Mouse (Mus musculus) myocyte (in vitro differentiated cells): ENCODE data around the gene Gripap1. TPM values are rescaled to one million over a fixed set of nuclear protein-coding genes. Genes with fewer than 3 reads are reported as not detected.
A peak's percentile ranks its signal among the peaks of the same experiment; 100 is the strongest.
"Not testable (repeated sequence)": the region's sequence is repeated elsewhere in the genome, so short reads cannot be mapped to it uniquely, and the experiment has no call there.

Experiments used
- H3K27me3 ChIP-seq: one replicate; pipeline ENCODE4 v1.6.1; 2011; ENCODE audit not compliant: control insufficient read depth, insufficient read depth, insufficient read length
- H3K36me3 ChIP-seq: one replicate; pipeline ENCODE4 v1.6.1; 2011; ENCODE audit not compliant: control insufficient read depth, insufficient read depth
- H3K4me2 ChIP-seq: one replicate; pipeline ENCODE4 v1.6.1; 2011; ENCODE audit warnings: low read depth, control low read depth
- H3K4me3 ChIP-seq: one replicate; pipeline ENCODE4 v1.5.1; 2011; ENCODE audit warnings: mild to moderate bottlenecking, control low read depth, moderate library complexity
- H3K79me2 ChIP-seq: one replicate; pipeline ENCODE4 v1.6.1; 2011; ENCODE audit not compliant: control insufficient read depth, insufficient read depth
- H3ac ChIP-seq: one replicate; pipeline ENCODE4 v1.6.1; 2011; ENCODE audit not compliant: control insufficient read depth, insufficient read length
- CEBPB ChIP-seq: IDR thresholded peaks from 2 replicates; pipeline ENCODE4 v1.6.1; 2011; ENCODE audit warnings: mild to moderate bottlenecking, moderate library complexity; ENCODE audit not compliant: poor library complexity, insufficient read depth, severe bottlenecking
- E2F4 ChIP-seq: IDR thresholded peaks from one replicate; pipeline ENCODE4 v1.6.1; 2011; ENCODE audit warnings: mild to moderate bottlenecking, control low read depth, moderate library complexity; ENCODE audit not compliant: insufficient read depth
- MAX ChIP-seq: IDR thresholded peaks from one replicate; pipeline ENCODE4 v1.6.1; 2011; ENCODE audit warnings: low read depth, mild to moderate bottlenecking, control low read depth
- MYOD1 ChIP-seq, 3 experiments: IDR thresholded peaks; one replicate each; pipeline ENCODE4 v1.6.1; 2011; ENCODE audit warnings: control low read depth in 2 of 3, low read depth in 2 of 3, mild to moderate bottlenecking in 2 of 3, moderate library complexity in 1 of 3; ENCODE audit not compliant: insufficient read length in 2 of 3, control insufficient read depth in 1 of 3
- MYOG ChIP-seq, 3 experiments: IDR thresholded peaks; one replicate each; pipeline ENCODE4 v1.6.1; 2011; ENCODE audit warnings: control low read depth in 2 of 3, low read depth in 2 of 3, mild to moderate bottlenecking in 2 of 3; ENCODE audit not compliant: insufficient read length in 2 of 3, control insufficient read depth in 1 of 3, insufficient read depth in 1 of 3
- POLR2A ChIP-seq: IDR thresholded peaks from one replicate; pipeline ENCODE4 v1.6.1; 2011; ENCODE audit warnings: low read depth, mild to moderate bottlenecking, control low read depth, moderate library complexity; ENCODE audit not compliant: insufficient read length
- POLR2AphosphoS2 ChIP-seq: IDR thresholded peaks from one replicate; pipeline ENCODE4 v1.6.1; 2011; ENCODE audit warnings: low read depth, control low read depth; ENCODE audit not compliant: insufficient read length
- REST ChIP-seq: IDR thresholded peaks from one replicate; pipeline ENCODE4 v1.6.1; 2011; ENCODE audit warnings: mild to moderate bottlenecking, control low read depth, moderate library complexity; ENCODE audit not compliant: insufficient read depth, insufficient read length
- SRF ChIP-seq: IDR thresholded peaks from one replicate; pipeline ENCODE4 v1.6.1; 2011; ENCODE audit warnings: low read depth; ENCODE audit not compliant: control insufficient read depth, insufficient read length
- TCF12 ChIP-seq: IDR thresholded peaks from one replicate; pipeline ENCODE4 v1.6.1; 2011; ENCODE audit warnings: mild to moderate bottlenecking, control low read depth; ENCODE audit not compliant: poor library complexity, insufficient read depth, severe bottlenecking
- TCF3 ChIP-seq: IDR thresholded peaks from one replicate; pipeline ENCODE4 v1.6.1; 2011; ENCODE audit warnings: low read depth, control low read depth; ENCODE audit not compliant: insufficient read length
- USF1 ChIP-seq: IDR thresholded peaks from one replicate; pipeline ENCODE4 v1.6.1; 2011; ENCODE audit warnings: low read depth, mild to moderate bottlenecking, control low read depth, moderate library complexity
- polyA plus RNA-seq: library from polyadenylated mRNA; unstranded; fragments of >200 nt; fragmentation: generic; extraction: Trizol; gene quantifications from one replicate; pipeline ENCODE4 v1.2.1, GENCODE M21; 2012; ENCODE audit warnings: missing spikeins

Gripap1 gene
- polyA plus RNA-seq, 1 experiment = 19.8 TPM

DNA sequence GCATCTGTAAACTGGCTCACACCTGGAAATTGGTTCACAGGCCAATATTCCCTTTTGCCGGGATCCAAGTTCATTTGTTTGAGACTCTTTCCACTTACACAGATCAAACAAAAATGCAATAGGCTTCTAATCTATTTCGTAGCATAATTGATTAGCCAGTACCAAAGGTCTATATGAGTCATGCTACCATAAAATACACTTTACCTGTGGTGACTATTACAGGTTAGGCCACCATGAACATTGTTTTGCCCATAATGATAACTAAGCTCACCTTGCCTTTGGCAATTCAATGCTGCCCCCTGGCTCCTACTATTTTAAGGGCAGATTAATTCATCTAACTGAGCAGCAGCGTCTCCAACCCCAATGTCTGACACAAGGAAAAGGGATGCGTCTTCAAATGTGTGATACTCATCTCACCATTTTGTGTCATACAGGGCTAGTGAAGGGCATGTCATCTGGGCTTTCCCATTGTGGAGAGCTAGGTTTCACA, 6.9 kb upstream of the Gripap1 start:
- TF ChIP-seq USF1 (no peak), MYOG (IDR thresholded peaks at IDR 0.05; ENCODE audit: control insufficient read depth in 1 of 3, insufficient read depth in 1 of 3, insufficient read length in 2 of 3, low read depth in 2 of 3) (no peak), CEBPB (no peak), E2F4 (no peak), MYOD1 (IDR thresholded peaks at IDR 0.05; ENCODE audit: control insufficient read depth in 1 of 3, insufficient read length in 2 of 3, low read depth in 2 of 3) (no peak), REST (no peak), MAX (no peak), TCF12 (no peak), POLR2AphosphoS2 (no peak)
- no peaks in the 10 kb centered on the region for H3K27me3 ChIP-seq
- H3K36me3 ChIP-seq = no peaks in the 10 kb centered on the region
- no peak overlapping the region for H3K4me3 ChIP-seq
- H3K4me2 ChIP-seq = no peak overlapping the region
- H3ac ChIP-seq = no peak overlapping the region
- H3K79me2 ChIP-seq = no peaks in the 10 kb centered on the region

DNA sequence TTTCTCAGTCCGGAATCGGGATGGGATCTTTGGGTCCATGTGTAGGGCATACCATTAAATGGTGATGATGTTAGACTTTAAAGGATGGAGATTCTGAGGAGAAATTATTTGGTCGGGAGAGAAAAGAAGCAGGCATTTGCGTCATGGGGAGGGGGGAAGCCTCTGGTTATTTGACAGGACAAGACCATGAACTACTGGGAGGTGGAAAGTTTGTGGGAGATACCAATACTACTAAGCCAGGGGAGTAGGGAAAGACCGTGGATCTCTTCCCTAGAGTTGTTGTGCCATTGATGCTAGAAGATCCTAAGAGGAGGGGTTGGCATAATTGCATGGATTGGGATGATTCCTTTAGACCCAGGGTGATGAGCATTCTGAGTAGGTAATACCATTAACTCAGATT, 744 bp downstream of the Gripap1 start:
- H3K4me2 ChIP-seq = peak overlapping the region; percentile 83
- no peaks in the 10 kb centered on the region for H3K27me3 ChIP-seq
- H3ac ChIP-seq = no peak overlapping the region
- H3K79me2 ChIP-seq = peaks cover 8% of the 10 kb centered on the region
- peak overlapping the region; percentile 63 for H3K4me3 ChIP-seq
- TF ChIP-seq USF1 (no peak), MAX (no peak), CEBPB (no peak), MYOG (IDR thresholded peaks at IDR 0.05; ENCODE audit: control insufficient read depth in 1 of 3, insufficient read depth in 1 of 3, insufficient read length in 2 of 3, low read depth in 2 of 3) (no peak)
- H3K36me3 ChIP-seq = no peaks in the 10 kb centered on the region

DNA sequence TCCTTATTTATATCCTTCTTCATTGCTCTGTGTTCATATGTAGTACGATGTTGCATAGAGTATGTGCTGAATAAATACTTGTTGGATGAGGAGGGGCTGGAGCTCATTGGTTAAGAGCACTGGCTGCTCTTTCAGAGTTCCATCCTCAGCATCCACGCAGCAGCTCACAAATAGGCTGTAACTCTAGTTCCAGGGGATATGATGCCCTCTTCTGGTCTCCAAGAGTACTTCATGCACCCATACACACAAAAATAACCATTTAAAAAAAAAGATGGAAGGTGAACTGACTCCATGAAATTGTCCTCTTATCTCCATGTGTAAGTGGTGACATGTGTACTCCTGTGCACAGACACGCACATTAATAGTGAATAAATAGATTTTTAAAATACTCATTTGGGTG, 3.8 kb downstream of the Gripap1 start:
- no peak overlapping the region for H3K4me2 ChIP-seq
- no peaks in the 10 kb centered on the region for H3K27me3 ChIP-seq
- no peak for TF ChIP-seq USF1
- no peak for TF ChIP-seq E2F4
- TF ChIP-seq MYOD1 (IDR thresholded peaks at IDR 0.05; ENCODE audit: control insufficient read depth in 1 of 3, insufficient read length in 2 of 3, low read depth in 2 of 3) = no peak
- TF ChIP-seq POLR2AphosphoS2 = no peak
- no peak for TF ChIP-seq TCF12
- no peak for TF ChIP-seq SRF
- no peak for TF ChIP-seq POLR2A
- TF ChIP-seq MAX = no peak
- no peak for TF ChIP-seq MYOG (IDR thresholded peaks at IDR 0.05; ENCODE audit: control insufficient read depth in 1 of 3, insufficient read depth in 1 of 3, insufficient read length in 2 of 3, low read depth in 2 of 3)
- TF ChIP-seq CEBPB = no peak
- TF ChIP-seq REST = no peak
- TF ChIP-seq TCF3 = no peak
- H3K4me3 ChIP-seq = no peak overlapping the region
- H3ac ChIP-seq = no peak overlapping the region
- no peaks in the 10 kb centered on the region for H3K36me3 ChIP-seq
- peaks cover 8% of the 10 kb centered on the region for H3K79me2 ChIP-seq

DNA sequence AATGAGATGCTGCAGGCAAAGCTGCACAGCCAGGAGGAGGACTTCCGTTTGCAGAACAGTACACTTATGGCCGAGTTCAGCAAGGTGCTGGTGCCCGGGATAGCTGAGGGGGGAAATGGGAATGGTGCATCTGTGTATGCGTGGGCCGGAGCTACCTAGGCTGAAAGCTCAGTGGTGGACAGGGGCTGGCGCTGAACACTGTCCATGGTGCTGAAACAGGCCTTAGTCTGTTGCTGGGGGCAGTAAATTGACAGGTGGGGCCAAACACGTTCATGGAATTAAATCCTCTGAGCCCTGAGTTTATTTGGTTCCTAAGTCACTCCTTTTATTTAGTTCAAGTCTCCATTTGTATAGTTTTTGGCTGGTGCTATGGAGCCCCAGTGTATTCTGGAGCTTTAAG, 5.5 kb downstream of the Gripap1 start:
- Histone ChIP-seq H3ac (no peak overlapping the region), H3K4me2 (no peak overlapping the region), H3K36me3 (no peaks in the 10 kb centered on the region), H3K27me3 (no peaks in the 10 kb centered on the region), H3K4me3 (no peak overlapping the region), H3K79me2 (peaks cover 7% of the 10 kb centered on the region)
- no peak for TF ChIP-seq TCF12
- no peak for TF ChIP-seq POLR2A
- no peak for TF ChIP-seq USF1
- no peak for TF ChIP-seq CEBPB
- no peak for TF ChIP-seq TCF3
- TF ChIP-seq REST = peak; percentile 92
- no peak for TF ChIP-seq MAX
- TF ChIP-seq E2F4 = no peak

DNA sequence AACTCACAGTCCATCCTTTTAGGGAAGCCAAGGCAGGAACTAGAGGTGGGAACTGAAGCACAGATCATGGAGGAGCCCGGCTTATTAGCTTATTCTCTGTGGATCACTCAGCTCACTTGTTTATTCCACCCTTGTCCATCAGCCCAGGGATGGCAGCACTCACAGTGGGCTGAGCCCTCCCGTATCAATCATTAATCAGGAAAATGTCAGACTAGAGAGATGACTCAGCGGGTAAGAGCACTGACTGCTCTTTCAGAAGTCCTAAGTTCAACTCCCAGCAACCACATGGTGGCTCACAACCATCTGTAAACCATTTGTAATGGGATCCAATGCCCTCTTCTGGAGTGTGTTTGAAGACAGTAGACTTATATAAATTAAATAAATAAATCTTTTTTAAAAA, 7.8 kb downstream of the Gripap1 start:
- TF ChIP-seq POLR2A = no peak
- TF ChIP-seq USF1 = no peak
- TF ChIP-seq POLR2AphosphoS2 = no peak
- TF ChIP-seq MYOG (IDR thresholded peaks at IDR 0.05; ENCODE audit: control insufficient read depth in 1 of 3, insufficient read depth in 1 of 3, insufficient read length in 2 of 3, low read depth in 2 of 3) = no peak
- TF ChIP-seq MYOD1 (IDR thresholded peaks at IDR 0.05; ENCODE audit: control insufficient read depth in 1 of 3, insufficient read length in 2 of 3, low read depth in 2 of 3) = no peak
- TF ChIP-seq SRF = no peak
- TF ChIP-seq E2F4 = no peak
- TF ChIP-seq REST = no peak

DNA sequence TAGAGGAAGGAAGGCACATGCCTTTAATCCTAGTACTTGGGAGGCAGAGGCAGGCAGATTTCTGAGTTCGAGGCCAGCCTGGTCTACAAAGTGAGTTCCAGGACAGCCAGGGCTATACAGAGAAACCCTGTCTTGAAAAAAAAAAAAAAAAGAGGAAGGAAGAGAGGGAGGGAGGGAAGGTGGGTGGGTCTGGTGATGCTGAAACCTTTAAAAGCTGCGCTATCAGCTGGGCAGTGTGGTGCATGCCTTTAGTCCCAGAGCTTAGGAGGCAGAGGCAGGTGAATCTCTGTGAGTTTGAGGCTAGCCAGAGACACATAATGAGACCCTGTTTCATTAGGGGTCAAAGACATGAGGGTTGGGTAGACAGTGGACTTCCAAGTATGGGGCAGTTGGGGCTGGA, 12.6 kb downstream of the Gripap1 start:
- not testable (repeated sequence) for H3K36me3 ChIP-seq, H3ac ChIP-seq, H3K4me2 ChIP-seq, H3K79me2 ChIP-seq, H3K4me3 ChIP-seq, H3K27me3 ChIP-seq

More for the DNA sequence above, 7.8 kb downstream of the Gripap1 start:
- Histone ChIP-seq H3K4me2 (no peak overlapping the region), H3K36me3 (no peaks in the 10 kb centered on the region), H3K79me2 (no peaks in the 10 kb centered on the region), H3ac (no peak overlapping the region), H3K27me3 (no peaks in the 10 kb centered on the region), H3K4me3 (no peak overlapping the region)

DNA sequence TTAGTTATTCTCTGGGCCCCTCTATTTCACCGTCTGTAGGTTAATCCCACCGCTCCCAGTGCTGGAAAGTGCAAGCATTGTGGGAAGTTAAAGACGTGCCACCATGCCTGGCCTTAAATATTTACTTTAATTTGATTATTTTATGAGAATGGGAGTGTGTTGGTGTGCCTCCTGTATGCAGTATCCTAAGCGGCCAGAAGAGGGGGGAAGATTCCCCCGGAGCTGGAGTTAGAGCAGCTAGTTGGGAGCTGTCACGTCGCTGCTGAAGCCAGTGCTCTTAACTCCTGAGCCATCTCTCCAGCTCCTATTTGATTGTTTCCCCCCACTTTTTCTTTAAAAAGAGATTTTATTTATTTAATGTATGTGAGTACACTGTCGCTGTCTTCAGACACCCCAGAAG, 25.5 kb downstream of the Gripap1 start:
- not testable (repeated sequence) for H3K4me2 ChIP-seq, H3K4me3 ChIP-seq, H3K27me3 ChIP-seq, H3K36me3 ChIP-seq, H3K79me2 ChIP-seq, H3ac ChIP-seq
